Mouse (Mus musculus): ENCODE results near the gene Notch2. TPM values are rescaled to one million over a fixed set of nuclear protein-coding genes. Genes with fewer than 3 reads are reported as not detected.

Gene Notch2
- polyA plus RNA-seq, 1 experiment from 2014 or later = 31.1 TPM

- Histone ChIP-seq H3K27me3 (ENCODE audit: insufficient read depth, low read length) (no peaks in the 10 kb centered on the region), H3K4me3 (ENCODE audit: low read length) (no peak overlapping the region), H3K4me1 (ENCODE audit: insufficient read depth, low read length) (peaks cover 70% of the 10 kb centered on the region), H3K4me2 (replicated peaks; ENCODE audit: low read depth, low read length) (peak overlapping the region; percentile 17; the same call in 1 of the 2 replicates), H3K9ac (replicated peaks; ENCODE audit: low read length) (peak overlapping the region; percentile 8), H3K27ac (ENCODE audit: low read length) (peak overlapping the region; percentile 95), H3K9me3 (ENCODE audit: low read length) (no peaks in the 10 kb centered on the region), H3K36me3 (ENCODE audit: insufficient read depth, low read length) (no peaks in the 10 kb centered on the region)
- WGBS = 12% methylated on average over 8 of the region's 8 CpGs
- peak; percentile 72 for ATAC-seq (ENCODE audit: low FRiP score, low TSS enrichment)
These were observed 50.0 kb downstream of the Notch2 start for GRCm38 (mm10) chr3:98063186-98063771.

GRCm38 (mm10) chr3:98063833-98064232, 50.5 kb downstream of the Notch2 start:
- peak overlapping the region; percentile 8 for H3K9ac ChIP-seq (replicated peaks; ENCODE audit: low read length)

GRCm38 (mm10) chr3:98065004-98065403, 51.7 kb downstream of the Notch2 start:
- peak overlapping the region; percentile 37; the same call in 1 of the 2 replicates for H3K27ac ChIP-seq (ENCODE audit: low read length)
- no peak overlapping the region for H3K9ac ChIP-seq (replicated peaks; ENCODE audit: low read length)
- no peak overlapping the region for H3K4me2 ChIP-seq (replicated peaks; ENCODE audit: low read depth, low read length)
- 85% methylated on average over 8 of the region's 8 CpGs for WGBS
- ATAC-seq (ENCODE audit: low FRiP score, low TSS enrichment) = no peak
- H3K4me1 ChIP-seq (ENCODE audit: insufficient read depth, low read length) = peaks cover 62% of the 10 kb centered on the region
- H3K27me3 ChIP-seq (ENCODE audit: insufficient read depth, low read length) = no peaks in the 10 kb centered on the region
- no peak overlapping the region for H3K4me3 ChIP-seq (ENCODE audit: low read length)
- no peaks in the 10 kb centered on the region for H3K9me3 ChIP-seq (ENCODE audit: low read length)
- H3K36me3 ChIP-seq (ENCODE audit: insufficient read depth, low read length) = no peaks in the 10 kb centered on the region

More at GRCm38 (mm10) chr3:98063833-98064232, 50.5 kb downstream of the Notch2 start:
- H3K27ac ChIP-seq (ENCODE audit: low read length) = peak overlapping the region; percentile 95
- 31% methylated on average over 9 of the region's 9 CpGs for WGBS
- H3K4me2 ChIP-seq (replicated peaks; ENCODE audit: low read depth, low read length) = 0 out of 2 replicates have a peak overlapping the region, but pooled peaks have one; percentile 17
- H3K9me3 ChIP-seq (ENCODE audit: low read length) = no peaks in the 10 kb centered on the region
- peaks cover 69% of the 10 kb centered on the region for H3K4me1 ChIP-seq (ENCODE audit: insufficient read depth, low read length)
- no peak for ATAC-seq (ENCODE audit: low FRiP score, low TSS enrichment)
- H3K27me3 ChIP-seq (ENCODE audit: insufficient read depth, low read length) = no peaks in the 10 kb centered on the region
- H3K4me3 ChIP-seq (ENCODE audit: low read length) = no peak overlapping the region
- H3K36me3 ChIP-seq (ENCODE audit: insufficient read depth, low read length) = no peaks in the 10 kb centered on the region

- WGBS = 80% methylated on average over 3 of the region's 3 CpGs
These were observed 53.1 kb downstream of the Notch2 start for GRCm38 (mm10) chr3:98066434-98066833.

GRCm38 (mm10) chr3:98067413-98067812, 54.1 kb downstream of the Notch2 start:
- peaks cover 14% of the 10 kb centered on the region for H3K36me3 ChIP-seq (ENCODE audit: insufficient read depth, low read length)
- H3K4me3 ChIP-seq (ENCODE audit: low read length) = no peak overlapping the region
- no peaks in the 10 kb centered on the region for H3K27me3 ChIP-seq (ENCODE audit: insufficient read depth, low read length)
- H3K9me3 ChIP-seq (ENCODE audit: low read length) = no peaks in the 10 kb centered on the region
- peak overlapping the region; percentile 50; the same call in 1 of the 2 replicates for H3K27ac ChIP-seq (ENCODE audit: low read length)
- ATAC-seq (ENCODE audit: low FRiP score, low TSS enrichment) = no peak
- no peak overlapping the region for H3K4me2 ChIP-seq (replicated peaks; ENCODE audit: low read depth, low read length)
- no peak overlapping the region for H3K9ac ChIP-seq (replicated peaks; ENCODE audit: low read length)
- peaks cover 38% of the 10 kb centered on the region for H3K4me1 ChIP-seq (ENCODE audit: insufficient read depth, low read length)
- WGBS = 74% methylated on average over 3 of the region's 3 CpGs

More at GRCm38 (mm10) chr3:98066434-98066833, 53.1 kb downstream of the Notch2 start:
- no peak for ATAC-seq (ENCODE audit: low FRiP score, low TSS enrichment)
- Histone ChIP-seq H3K27me3 (ENCODE audit: insufficient read depth, low read length) (no peaks in the 10 kb centered on the region), H3K9ac (replicated peaks; ENCODE audit: low read length) (no peak overlapping the region), H3K4me1 (ENCODE audit: insufficient read depth, low read length) (peaks cover 48% of the 10 kb centered on the region), H3K4me3 (ENCODE audit: low read length) (no peak overlapping the region), H3K9me3 (ENCODE audit: low read length) (no peaks in the 10 kb centered on the region), H3K4me2 (replicated peaks; ENCODE audit: low read depth, low read length) (no peak overlapping the region), H3K36me3 (ENCODE audit: insufficient read depth, low read length) (peaks cover 8% of the 10 kb centered on the region), H3K27ac (ENCODE audit: low read length) (no peak overlapping the region)

GRCm38 (mm10) chr3:98067852-98068491, 54.6 kb downstream of the Notch2 start:
- ATAC-seq (ENCODE audit: low FRiP score, low TSS enrichment) = no peak
- H3K27ac ChIP-seq (ENCODE audit: low read length) = peak overlapping the region; percentile 50; the same call in 1 of the 2 replicates
- no peak overlapping the region for H3K4me2 ChIP-seq (replicated peaks; ENCODE audit: low read depth, low read length)
- H3K9ac ChIP-seq (replicated peaks; ENCODE audit: low read length) = no peak overlapping the region
- H3K4me1 ChIP-seq (ENCODE audit: insufficient read depth, low read length) = peaks cover 36% of the 10 kb centered on the region
- H3K27me3 ChIP-seq (ENCODE audit: insufficient read depth, low read length) = no peaks in the 10 kb centered on the region
- H3K36me3 ChIP-seq (ENCODE audit: insufficient read depth, low read length) = peaks cover 19% of the 10 kb centered on the region
- WGBS = 84% methylated on average over 12 of the region's 12 CpGs
- no peaks in the 10 kb centered on the region for H3K9me3 ChIP-seq (ENCODE audit: low read length)
- H3K4me3 ChIP-seq (ENCODE audit: low read length) = no peak overlapping the region

GRCm38 (mm10) chr3:98069161-98069560, 55.8 kb downstream of the Notch2 start:
- Histone ChIP-seq H3K9me3 (ENCODE audit: low read length) (no peaks in the 10 kb centered on the region), H3K27ac (ENCODE audit: low read length) (no peak overlapping the region), H3K36me3 (ENCODE audit: insufficient read depth, low read length) (peaks cover 28% of the 10 kb centered on the region), H3K4me2 (replicated peaks; ENCODE audit: low read depth, low read length) (no peak overlapping the region), H3K27me3 (ENCODE audit: insufficient read depth, low read length) (no peaks in the 10 kb centered on the region), H3K4me1 (ENCODE audit: insufficient read depth, low read length) (peaks cover 24% of the 10 kb centered on the region), H3K4me3 (ENCODE audit: low read length) (no peak overlapping the region), H3K9ac (replicated peaks; ENCODE audit: low read length) (no peak overlapping the region)
- WGBS = 64% methylated on average over 7 of the region's 7 CpGs
- ATAC-seq (ENCODE audit: low FRiP score, low TSS enrichment) = no peak

GRCm38 (mm10) chr3:98069856-98070255, 56.5 kb downstream of the Notch2 start:
- no peak overlapping the region for H3K4me2 ChIP-seq (replicated peaks; ENCODE audit: low read depth, low read length)
- no peak overlapping the region for H3K4me3 ChIP-seq (ENCODE audit: low read length)
- H3K9me3 ChIP-seq (ENCODE audit: low read length) = no peaks in the 10 kb centered on the region
- no peak overlapping the region for H3K27ac ChIP-seq (ENCODE audit: low read length)
- H3K27me3 ChIP-seq (ENCODE audit: insufficient read depth, low read length) = no peaks in the 10 kb centered on the region
- no peak for ATAC-seq (ENCODE audit: low FRiP score, low TSS enrichment)
- peaks cover 28% of the 10 kb centered on the region for H3K36me3 ChIP-seq (ENCODE audit: insufficient read depth, low read length)
- peaks cover 21% of the 10 kb centered on the region for H3K4me1 ChIP-seq (ENCODE audit: insufficient read depth, low read length)
- 71% methylated on average over 3 of the region's 3 CpGs for WGBS
- no peak overlapping the region for H3K9ac ChIP-seq (replicated peaks; ENCODE audit: low read length)

GRCm38 (mm10) chr3:98072570-98072969, 59.2 kb downstream of the Notch2 start:
- H3K27me3 ChIP-seq (ENCODE audit: insufficient read depth, low read length) = no peaks in the 10 kb centered on the region

GRCm38 (mm10) chr3:98073545-98073944, 60.2 kb downstream of the Notch2 start:
- no peak overlapping the region for H3K4me3 ChIP-seq (ENCODE audit: low read length)
- peaks cover 11% of the 10 kb centered on the region for H3K4me1 ChIP-seq (ENCODE audit: insufficient read depth, low read length)
- WGBS = 74% methylated on average over 4 of the region's 4 CpGs
- H3K4me2 ChIP-seq (replicated peaks; ENCODE audit: low read depth, low read length) = no peak overlapping the region
- H3K36me3 ChIP-seq (ENCODE audit: insufficient read depth, low read length) = peaks cover 43% of the 10 kb centered on the region
- no peaks in the 10 kb centered on the region for H3K9me3 ChIP-seq (ENCODE audit: low read length)
- no peak overlapping the region for H3K9ac ChIP-seq (replicated peaks; ENCODE audit: low read length)
- H3K27ac ChIP-seq (ENCODE audit: low read length) = no peak overlapping the region; the same call in 1 of the 2 replicates
- no peaks in the 10 kb centered on the region for H3K27me3 ChIP-seq (ENCODE audit: insufficient read depth, low read length)
- ATAC-seq (ENCODE audit: low FRiP score, low TSS enrichment) = no peak

More at GRCm38 (mm10) chr3:98072570-98072969, 59.2 kb downstream of the Notch2 start:
- no peak for ATAC-seq (ENCODE audit: low FRiP score, low TSS enrichment)
- peaks cover 18% of the 10 kb centered on the region for H3K4me1 ChIP-seq (ENCODE audit: insufficient read depth, low read length)
- WGBS = 84% methylated on average over 8 of the region's 8 CpGs
- H3K4me3 ChIP-seq (ENCODE audit: low read length) = no peak overlapping the region
- no peak overlapping the region for H3K9ac ChIP-seq (replicated peaks; ENCODE audit: low read length)
- no peak overlapping the region for H3K27ac ChIP-seq (ENCODE audit: low read length)
- H3K4me2 ChIP-seq (replicated peaks; ENCODE audit: low read depth, low read length) = no peak overlapping the region
- H3K36me3 ChIP-seq (ENCODE audit: insufficient read depth, low read length) = peaks cover 34% of the 10 kb centered on the region
- H3K9me3 ChIP-seq (ENCODE audit: low read length) = no peaks in the 10 kb centered on the region

All from kidney, embryonic 16.5 days (tissue).